Mouse (Mus musculus) lung, postnatal 36 days (tissue): ENCODE measurements around the gene Ss18l1.
A peak's percentile ranks its signal among the peaks of the same experiment; 100 is the strongest.

Source experiments
- DNase-seq: peaks from one replicate; pipeline ENCODE4 v3.0.0; 2022; ENCODE audit warnings: mixed read lengths

Ss18l1 gene

DNA sequence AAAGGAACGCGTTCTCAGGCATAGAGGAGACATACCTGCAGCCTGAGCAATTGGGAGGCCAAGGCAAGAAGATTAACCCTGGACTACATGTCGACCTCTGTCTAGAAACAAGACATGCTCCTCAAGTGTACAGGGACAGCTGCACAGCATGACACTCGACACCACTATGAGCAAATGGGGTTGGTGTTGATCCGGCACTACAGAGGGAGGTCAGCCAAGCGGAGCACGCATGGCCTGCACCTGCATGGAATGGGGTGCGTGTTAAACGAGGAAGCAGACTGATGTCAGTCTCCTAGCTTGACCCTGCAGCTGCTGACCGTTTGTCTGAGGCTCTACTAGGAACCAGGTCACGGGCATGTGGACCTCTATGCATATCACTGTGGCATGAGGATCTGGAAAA is 48.0 kb downstream of the Ss18l1 start:
- no peak for DNase-seq

DNA sequence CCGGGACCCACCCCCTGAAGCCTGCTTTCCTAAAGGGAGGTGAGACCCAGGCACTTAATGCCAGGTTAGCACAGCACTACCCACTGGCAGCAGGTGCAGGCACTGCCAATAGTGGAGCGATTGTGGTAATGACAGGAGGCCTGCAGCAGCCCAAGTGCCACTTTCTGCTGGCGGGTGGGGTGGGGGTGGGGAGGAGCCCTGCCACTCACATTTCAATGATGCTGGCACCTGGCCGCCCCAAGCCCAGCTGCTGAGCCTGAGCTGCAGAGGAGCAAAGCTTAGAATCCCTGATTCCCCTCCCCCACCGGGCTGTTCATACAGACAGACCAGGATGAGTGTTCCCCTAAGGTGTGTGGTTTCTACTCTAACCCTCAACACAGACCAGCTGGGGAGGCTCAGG is 53.4 kb downstream of the Ss18l1 start:
- DNase-seq = no peak

DNA sequence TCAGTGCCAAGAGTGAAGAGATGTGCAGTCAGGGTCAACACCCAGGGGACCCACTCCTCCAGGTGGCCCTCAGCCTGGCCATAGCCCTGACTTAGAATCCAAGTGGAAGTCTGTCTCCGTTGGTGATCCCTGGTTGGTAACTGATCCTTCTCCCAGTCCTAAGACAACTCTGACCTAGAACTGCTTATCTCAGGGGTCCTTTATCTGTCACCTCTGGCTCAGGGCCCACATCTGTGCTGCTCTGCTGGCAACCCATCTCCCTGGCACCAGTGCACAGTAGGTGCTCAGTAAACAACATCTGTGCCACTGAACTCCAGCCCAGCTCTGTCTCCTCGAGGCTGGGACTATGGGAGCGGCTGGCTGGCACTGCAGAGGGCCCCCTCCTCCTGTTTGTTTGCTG is 55.3 kb downstream of the Ss18l1 start:
- no peak for DNase-seq

DNA sequence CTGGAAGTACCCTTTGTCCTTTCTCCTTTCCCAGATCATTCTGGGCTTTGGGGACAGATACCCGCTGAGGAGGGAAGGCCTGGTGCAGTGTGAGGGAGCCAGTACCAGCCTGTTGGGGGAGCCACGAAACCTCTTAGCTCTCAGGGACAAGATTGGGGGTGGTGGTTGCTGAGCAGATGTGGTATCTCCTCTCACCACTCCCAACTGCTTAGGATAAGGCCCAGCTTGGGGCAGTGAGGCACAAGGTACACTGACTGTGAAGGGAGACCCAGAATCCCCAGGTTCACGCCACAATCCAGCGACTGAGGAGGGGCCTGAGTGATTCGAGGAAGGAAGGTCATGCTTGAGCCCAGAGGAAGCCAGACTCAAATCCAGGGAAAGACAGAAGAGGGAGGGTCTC is 55.9 kb downstream of the Ss18l1 start:
- DNase-seq = no peak

DNA sequence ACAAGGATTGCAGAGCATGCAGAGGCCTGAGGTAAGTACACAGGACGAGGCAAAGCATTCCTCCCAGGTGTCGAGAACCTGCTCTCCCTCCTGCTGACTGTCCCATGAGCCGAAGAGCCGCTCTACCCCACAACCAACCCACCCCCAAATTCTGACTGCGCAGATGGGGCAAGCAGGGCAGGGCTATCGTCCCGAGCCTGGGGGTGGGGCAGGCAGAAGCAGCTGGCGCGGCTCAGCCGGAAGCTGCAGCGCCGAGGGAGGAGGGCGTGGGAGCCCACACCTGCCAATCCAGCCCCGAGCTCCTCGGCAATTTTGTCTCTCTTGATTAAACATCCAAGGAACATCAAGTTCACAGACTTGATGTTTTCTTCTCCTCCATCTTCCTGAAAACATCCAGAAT is 57.2 kb downstream of the Ss18l1 start:
- DNase-seq = no peak

DNA sequence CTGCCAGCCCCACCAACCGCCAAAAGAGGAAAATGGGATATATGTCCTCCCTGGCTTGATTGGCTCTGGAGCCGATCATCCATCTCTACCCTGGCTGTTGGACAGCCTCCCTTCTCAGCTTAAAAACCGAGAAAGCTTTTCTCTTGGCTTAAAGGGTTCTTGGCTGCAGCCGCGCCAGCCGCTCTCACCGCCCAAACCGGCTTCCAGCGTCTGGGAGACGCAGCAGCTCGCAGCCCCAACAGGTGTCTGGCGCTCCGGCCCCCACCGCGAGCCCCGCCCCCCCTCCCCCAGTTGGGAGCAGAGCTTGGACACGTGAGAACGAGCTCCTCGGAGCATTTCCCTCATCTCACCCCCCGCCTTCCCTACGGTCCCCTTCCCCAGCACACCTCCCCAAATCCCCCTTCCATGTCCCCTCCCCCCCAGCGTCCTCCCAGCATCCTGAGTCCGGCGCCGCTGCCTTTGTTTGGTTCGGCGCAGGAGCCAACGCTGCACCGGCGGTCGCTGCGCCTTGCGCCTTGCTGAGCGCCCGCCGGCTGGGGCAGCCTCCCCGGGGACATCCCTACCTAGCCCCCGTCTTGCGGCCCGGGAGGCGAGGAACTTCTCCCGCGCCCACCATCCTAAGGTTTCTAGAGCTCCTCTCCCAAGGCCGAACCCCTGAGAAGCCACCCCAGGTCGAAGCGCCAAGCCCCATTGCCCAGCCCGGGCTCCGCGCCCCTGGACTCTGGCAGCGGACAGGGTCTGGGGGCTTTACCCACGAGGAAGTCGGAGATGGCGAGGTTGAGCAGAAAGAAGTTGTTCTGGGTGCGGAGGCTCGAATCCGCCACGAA is 61.1 kb downstream of the Ss18l1 start:
- no peak for DNase-seq

DNA sequence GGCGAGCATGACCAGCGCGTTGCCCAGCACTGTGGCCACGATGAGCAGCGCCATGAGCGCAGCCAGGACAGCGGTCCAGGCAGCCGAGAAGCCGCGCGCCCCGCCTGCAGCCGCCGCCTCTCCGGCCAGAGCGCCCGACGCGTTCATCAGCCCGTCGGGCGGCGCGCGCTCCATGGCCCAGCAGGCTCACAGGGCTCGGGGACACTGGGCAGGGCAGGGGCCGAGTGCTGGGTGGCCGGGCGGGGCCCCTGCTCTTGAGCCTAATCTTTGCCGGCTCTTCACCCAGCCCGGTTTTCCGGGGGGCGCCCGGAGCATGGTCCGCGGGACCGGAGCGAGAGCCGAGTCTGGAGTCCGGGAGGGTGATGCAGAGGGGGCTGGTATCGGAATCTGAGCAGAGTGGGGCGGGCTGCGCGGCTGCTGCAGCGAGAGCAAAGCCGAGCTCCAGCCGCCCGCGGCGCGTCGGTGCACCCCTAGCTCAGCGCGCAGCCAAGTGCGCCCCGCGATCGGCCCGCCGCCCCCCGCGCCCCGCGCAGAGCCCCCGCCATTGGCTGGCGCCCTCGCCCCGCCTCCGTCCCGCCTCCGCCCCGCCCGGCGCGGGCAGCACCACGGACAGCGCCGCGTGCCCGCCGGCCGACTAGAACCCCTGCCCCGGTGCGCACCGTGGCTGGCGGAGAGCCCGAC is 61.8 kb downstream of the Ss18l1 start, which contains the start of gene Hrh3:
Hrh3 (minus strand) TSS at position 511 of the 681 bp plus-strand sequence.
- DNase-seq = peak; percentile 76

DNA sequence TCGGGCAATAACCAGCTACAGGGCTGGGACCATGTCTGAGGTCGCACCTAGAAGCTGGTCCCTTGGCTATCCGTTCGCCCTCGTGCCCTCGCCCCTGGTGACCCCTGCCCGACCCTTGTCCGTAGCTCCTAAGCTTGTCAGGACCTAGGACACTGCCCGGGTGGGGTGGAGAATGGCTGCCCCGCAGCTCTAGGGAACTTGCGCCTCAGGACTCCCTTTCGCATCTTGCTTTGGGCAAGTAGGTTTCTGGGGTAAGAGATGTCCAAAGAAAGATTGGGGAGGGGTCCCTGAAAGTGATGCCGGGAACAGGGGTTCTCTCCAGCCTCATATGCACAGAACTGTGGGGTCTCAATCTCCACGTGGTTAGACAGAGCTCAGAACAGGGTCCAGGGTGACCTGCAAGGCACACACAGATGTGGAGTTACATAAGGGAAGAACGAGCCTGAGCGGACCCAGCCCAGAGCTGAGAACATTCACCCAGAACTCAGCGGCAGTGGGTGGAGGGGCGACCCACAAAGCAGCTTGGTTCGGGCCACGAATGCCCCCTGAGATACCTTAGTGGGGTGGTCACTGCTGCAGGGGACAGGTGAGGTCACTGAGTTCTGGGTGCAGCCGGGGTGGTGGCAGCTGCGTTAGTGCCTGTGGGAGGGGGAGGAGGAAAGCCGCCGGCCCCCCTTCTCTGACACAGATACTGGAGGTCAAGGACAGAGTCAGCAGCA is 62.5 kb downstream of the Ss18l1 start:
- DNase-seq = no peak

DNA sequence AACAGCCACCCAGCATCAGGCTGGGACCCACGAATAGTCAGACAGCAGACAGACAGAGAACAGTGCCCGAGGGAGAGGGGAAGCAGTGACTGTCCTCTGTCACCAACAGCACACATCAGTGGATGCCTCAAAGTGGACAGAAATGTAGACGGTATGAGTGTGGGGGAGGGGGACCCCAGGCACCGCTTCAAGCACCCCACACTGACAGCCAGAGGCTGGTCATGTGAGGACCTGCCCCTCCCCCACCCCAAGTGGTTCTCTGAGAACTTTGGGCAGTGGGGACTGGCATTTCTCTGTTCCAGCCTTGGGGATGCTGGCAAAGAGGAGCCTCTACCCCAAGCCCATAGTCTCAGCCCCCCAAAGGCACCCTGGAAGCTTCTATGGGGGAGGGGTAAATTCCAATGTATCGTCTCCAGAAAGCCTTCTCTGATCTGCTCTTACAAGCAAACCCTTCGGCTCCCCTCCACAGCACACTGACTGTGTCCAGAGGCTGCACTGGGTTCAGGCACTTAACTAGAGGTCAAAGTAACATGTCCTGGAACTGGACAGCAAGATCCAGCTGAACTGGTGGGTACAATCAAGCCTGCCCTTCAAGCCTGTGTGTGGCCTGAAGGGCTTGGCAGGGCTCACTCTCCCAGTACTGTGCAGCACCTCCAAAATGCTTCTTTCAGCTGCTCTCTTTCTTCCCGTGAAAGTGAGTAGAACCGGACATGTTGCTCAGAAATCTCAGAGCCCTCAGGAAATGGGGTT is 63.3 kb downstream of the Ss18l1 start:
- no peak for DNase-seq

DNA sequence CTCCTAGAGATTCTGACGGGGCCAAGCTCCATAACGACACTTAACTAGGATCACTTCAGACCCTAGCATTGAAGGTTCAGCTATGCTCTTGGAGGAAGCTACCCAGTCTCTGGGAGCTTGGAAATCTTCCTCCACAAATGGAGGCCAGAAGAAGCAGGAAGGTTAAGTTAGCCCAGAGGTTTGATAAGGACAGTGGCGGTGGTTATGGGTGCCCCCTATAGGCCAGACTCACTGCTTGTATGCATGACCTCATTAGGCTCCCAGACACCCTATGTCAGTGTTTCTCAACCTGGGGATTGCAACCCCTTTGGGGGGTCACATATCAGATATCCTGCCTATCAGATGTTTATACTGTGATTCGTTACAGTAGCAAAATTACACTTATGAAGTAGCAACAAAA is 64.8 kb downstream of the Ss18l1 start:
- DNase-seq = peak; percentile 49

DNA sequence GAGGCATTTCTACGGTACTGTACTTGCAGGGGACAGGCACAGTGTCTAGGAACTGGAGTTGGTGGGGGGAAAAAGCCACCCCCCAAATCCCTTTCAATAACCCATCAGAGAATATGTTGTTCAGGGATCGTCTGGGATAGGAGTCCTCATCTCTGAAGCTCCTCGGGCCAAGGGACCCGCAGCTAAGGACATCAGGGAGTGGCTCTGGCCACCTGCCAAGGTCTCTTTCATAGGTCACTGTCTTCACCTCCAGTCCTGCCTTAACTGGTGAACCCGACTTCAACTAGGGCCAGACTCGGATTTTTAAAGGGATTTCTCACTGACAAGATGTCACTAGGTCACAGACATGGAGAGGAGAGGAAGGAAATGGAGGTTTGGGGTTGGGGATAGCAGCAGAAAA is 66.0 kb downstream of the Ss18l1 start:
- no peak for DNase-seq

DNA sequence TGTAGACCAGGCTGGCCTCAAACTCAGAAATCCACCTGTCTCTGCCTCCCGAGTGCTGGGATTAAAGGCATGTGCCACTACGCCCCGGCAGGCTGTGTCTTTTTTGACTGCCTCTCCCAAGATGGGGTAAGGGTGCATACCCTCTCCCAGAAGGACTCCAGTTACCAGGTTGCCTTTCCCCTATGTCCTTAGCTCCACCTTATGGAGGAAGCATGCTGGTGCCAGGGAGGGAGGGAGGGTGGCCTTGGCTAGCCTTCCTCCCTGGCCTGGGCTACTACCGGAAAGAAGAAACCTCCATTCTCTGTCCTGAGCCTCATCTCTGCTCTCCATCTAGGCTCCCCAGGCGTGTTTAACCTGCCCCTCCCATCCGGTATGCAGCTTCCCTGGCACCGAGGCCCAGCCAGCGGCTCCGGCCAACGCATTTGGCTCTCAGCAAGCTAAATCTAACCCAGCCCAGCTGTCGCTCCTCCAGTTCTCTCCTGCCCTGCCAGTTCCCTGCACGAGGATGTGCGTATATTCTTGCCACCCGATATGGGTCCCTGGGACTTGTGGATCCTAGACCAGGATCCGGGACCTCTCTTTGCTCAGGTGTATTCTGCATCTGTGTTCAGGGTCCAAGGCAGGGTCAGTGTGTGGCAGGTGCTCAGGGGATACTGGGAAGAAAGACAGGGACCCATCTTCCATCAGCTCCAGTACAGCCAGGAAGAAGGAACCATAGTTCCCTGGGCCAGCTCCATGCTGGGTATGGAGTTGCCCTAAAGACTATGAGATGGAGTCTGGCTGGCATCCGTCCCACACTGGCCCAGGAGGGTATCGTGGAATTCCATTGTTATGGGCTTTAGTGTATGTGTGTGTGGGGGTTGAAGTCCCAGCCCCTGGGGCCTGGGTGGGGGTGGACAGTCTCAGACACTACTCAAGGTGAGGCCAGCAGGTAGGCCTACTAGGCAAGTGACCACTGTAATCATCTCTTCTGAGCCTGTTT is 71.9 kb downstream of the Ss18l1 start:
- peak; percentile 89 for DNase-seq

DNA sequence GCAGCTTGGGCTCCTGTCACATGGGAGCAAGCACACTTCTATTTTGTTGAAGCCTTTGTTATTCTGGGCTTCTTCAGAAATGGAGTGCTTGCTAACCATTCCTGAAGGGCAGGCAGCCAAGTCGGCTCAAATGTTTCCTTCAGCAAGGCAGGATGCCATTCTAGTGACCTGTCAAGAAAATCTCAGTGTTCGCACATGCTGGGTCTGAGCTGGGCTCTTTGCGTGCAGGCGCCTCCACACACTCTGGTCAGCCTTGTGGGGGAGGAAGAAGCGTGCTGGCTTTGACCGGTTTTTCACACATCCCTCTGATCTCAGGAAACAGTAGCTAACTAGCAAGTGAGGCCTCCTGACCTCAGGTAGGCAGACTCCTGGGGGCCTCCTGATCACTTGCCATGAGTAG is 73.0 kb downstream of the Ss18l1 start:
- peak; percentile 91 for DNase-seq

DNA sequence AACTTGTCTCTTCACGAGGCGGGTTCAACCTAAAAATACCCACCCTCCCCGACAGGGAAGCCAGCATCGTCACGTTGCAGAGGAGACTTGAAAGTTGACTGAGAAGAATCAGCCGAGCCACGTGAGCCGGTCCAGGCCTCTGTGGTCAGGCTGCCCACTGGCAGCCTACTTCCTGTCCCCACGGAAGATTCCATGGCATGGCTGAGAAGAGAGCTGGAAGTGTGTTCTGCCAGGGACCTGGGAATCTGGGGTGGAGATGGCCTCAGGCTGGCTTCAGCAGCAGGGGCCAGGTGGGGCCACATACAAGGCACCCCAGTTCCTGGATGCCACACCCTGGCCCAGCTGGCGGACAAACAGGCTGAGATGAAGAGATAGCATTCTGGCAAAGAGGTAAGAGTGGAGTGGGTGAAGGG is 73.8 kb downstream of the Ss18l1 start:
- DNase-seq = peak; percentile 65

DNA sequence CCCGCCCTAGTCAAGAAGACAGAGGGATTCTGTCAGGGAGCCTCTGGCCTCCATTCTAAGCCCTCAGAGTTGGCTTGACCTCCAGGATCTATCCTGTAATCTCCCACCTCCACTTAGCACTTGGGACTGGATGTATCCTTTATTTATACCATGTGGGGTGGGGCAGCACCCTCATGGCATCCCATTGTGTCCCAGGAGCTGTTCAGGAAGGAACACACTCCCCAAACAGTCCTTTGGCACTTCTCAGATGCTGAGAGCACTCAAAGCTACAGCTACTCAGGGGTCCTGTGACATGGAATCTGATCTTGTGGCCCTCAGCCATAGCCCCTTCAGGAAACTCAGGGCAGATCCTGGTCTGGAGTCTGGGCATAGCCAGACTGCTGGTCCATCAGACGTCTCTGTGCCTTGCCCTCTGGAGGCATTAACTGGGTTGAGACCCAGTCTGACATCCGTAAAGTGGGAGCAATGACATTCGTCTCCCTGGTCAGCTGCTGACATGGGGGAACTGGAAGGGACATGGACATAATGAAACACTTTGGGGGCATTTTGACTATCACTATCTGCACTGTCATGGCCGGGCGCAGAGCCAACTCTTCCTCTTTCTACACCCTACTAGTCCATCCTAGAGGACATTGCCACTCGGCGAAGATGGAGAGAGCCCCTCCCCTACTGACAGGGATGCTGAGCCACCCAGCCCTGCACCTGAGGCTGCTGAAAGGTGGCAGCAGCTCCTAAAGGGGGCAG is 74.6 kb downstream of the Ss18l1 start:
- peak; percentile 83 for DNase-seq

DNA sequence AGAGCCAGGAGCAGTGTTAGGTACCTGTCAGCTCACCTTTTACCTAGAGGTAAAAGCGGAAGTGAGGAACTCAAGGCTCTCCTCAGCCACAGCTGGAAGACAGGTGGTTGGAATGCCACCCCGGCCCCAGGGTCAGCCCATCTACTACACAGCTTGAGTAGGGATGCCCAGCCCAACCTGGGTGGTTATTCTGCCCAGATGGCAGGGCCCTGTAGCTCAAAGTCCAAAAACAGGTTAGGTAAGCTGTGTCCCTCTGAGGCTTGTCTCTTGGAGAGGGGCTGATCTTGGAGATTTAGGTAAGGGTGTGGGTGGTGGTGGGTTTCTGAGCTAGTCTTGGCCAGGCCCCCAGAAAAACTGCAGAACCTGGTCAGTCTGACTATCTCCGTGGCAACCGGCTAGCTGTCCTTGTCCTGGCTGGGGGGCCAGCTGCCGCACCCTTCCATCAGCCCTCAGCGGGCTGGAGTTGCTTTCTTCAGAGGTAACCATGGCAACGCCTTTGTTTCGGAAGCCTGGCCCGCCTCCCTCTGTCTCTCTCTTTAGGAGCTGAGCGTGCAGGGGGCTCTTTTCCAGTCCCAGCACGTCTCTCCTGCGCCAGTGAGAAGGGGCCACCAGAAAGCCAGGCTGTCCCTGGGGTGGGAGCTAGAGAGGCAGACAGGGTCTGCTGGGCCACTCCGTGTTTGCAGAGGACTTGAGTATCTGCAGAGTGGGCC is 75.3 kb downstream of the Ss18l1 start:
- peak; percentile 38 for DNase-seq

DNA sequence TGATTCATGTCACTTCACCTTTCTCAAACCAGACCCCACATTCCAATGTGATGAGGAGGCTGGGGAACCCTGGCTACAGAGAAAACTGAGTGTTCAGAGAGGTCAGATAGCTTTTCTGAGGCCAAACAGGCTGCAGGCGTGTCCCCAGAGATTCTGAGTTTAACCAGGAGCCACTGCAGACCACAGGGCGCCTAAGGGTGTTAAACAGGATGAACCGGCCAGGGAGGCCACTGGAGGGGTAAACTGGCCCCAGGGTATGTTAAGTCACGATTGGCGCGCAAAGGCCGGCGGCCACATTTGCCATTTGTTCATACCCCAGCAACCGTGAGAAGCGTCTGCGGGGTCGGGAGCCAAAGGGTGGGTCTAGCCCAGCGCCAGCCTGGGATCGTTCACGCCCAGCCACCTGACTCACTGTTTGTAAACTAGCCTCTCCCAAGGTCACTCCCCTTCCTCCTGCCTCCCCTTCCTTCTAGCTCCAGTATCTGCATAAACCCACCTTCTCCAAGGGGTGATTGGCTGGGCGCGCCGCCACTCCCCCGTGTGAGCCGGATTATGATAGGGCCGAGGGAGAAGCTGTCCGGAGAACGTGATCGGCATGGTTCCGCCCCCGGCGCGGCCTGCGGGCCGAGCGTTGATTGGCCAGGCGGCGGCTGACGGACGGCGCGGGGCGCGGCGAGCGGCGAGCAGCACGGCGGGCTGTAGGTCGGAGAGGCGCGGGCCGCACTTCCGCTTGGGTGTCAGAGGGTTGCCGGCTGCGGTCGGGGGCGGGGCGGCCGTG is 76.5 kb downstream of the Ss18l1 start, which contains the start of gene Osbpl2:
Osbpl2 (plus strand) TSS at position 646 of the 778 bp plus-strand sequence.
- peak; percentile 100 for DNase-seq
